Mouse (Mus musculus): Measurements from ENCODE around the gene Kbtbd4.
A peak's percentile ranks its signal among the peaks of the same experiment; 100 is the strongest.

The Kbtbd4 gene

DNA sequence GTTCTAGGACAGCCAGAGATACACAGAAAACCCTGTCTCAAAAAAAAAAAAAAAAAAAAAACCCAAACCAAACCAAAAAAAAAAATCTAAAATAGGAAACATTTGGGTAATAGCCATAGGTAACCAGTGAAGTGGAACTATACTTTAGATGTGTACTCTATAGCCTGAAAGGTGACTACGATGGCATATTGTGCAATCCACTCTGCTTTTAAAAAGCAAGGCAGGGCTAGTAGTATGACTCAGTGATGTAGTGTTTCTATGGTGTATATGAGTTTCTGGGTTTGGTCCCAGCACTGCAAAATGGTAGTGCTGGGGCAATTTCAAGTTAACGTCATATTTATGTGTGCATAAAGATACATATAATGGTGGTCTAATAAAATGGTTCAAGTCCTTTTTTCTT is 2.2 kb downstream of the Kbtbd4 start:
- no peak for DNase-seq

DNA sequence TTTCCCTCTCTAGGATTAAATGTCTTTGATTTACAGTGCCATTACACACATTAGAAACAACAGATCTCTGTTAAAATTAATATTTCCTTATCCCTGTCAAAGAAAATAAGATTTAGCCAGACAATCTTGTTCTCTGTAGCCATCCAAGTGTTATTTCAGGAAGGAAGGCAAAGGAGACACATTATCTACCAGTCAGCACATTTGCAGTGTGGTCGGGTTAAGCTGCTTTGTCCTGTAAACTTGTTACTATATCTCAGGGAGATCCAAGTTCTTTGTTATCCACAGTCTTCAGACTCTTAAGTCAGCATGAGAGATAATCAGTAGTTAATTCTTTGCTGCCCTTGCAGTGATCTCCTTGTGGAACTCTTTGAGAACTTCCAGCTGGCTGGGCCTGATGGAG is 6.3 kb downstream of the Kbtbd4 start:
- DNase-seq, result no peak

DNA sequence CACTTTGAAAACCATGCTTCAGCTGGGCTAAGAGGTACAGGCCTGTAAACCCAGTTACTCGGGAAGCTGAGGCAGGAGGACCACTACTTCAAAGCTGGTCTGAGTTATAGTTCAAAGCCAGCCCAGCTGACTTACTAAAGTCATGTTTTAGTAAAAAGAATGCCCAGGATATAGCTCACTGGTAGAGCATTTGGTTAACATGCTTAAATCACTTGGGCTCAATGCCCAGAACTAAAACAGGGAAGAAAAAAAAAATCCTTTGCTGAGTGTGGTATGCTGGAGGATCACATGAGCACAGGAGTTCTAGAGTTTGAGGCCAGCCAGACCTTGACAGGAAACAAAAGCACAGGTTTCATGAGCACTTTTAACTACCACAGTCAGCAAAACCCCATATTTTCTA is 7.1 kb downstream of the Kbtbd4 start:
- no peak for DNase-seq

DNA sequence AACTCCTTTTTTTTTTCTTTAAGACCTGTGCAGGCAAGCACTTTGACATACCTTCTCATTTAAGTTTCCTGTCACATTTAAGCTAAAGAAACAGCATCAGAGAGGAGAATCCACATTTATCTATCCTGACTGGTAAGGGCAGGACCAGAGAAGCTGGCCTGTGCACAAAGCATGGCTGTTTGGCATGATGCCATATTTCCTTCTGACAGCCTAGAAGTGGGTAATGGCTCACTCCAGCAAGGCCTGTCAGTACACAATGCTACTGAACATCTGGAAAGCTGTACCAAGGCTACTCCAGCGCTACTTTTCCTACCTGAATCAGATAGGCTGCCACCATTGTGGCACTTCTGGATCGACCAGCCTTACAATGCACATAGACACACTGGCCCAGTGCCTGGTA is 9.1 kb downstream of the Kbtbd4 start:
- DNase-seq, result peak; percentile 61 to 75

DNA sequence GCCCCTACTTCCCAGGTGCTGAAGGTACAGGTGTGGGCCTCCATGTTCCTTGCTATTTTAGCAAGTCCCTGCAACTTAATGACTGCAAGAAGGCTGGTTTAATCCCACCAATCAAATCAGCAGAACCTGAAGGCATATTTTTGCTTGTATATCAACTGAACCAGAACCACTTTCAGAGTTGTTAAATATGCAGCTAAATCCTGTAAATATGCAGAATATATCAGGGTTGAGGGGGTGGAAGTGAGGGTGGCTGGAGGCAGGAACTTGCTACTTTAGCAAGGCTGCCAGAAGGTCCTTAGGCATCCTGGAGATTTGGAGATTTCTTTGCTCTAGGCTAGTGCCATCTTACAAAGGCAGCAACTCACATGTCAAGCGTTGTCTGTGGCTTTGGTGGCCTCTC is 11.0 kb downstream of the Kbtbd4 start:
- no peak for DNase-seq

DNA sequence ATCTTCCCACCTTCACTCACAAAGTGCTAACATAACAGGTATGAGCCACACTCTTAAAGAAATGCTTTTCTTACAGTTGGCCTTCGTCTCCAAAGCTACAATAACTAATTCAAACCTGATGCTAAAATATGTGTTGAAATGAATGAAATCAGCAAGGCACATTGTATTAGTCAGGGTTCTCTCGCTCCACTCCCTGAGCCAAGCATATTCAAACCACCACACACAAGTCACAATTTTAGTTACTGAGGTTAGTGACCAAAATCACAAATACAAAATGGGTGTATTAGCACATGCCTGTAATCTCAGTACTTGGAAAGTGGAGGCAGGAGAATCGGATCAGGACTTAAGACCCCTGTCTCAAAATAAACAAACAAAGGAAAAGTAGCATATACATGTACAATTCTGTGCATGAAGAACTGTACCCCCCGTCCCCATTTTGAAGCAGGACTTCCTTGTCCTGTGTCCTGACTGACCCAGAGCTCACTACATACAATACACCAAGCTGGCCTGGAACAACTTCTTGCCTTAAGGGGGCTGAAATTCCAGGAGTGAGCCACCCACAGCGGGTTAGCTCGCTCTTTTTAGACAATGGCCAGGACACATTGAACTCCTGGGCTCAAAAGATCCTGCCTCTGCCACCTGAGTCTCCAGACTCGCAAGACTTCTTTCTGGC is 12.2 kb downstream of the Kbtbd4 start:
- DNase-seq, result no peak

DNA sequence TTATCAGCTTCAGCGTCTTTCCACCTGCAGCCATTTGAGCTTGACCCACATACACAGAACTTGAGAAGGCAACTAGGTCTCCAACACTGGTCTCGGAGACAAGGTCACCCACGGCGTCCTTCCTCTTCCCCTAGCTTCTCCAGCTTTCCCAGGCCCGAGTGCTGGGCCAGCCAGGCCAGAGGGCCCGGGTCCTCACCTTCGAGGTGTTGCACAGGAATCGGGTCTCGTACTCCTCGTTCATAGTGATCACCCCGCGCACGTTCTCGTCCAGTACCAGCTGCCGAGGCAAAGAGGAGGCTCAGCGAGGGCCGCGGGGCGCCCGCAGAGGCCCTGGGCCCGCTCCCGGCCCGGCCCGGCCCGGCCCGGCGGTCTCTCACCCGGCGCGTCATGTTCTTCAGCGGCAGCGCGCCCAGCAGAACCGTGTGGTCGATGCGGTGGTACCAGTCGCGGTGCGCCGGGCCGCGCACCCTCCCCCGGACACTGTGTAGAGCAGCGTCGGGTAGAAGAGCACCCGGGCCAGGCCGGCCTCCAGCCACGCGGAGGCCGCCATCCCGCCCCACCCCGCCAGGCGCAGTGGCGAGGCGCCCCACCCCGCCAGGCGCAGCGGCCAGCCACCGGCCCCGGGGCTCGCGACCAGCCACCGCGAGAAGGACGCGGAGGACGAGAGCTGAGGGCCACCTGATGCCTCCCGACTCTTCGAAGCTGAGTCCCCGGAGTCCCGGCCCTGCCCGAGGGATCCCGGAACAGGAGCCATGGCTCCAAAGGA is 12.9 kb downstream of the Kbtbd4 start:
- DNase-seq, result peak; percentile 82 to 83

DNA sequence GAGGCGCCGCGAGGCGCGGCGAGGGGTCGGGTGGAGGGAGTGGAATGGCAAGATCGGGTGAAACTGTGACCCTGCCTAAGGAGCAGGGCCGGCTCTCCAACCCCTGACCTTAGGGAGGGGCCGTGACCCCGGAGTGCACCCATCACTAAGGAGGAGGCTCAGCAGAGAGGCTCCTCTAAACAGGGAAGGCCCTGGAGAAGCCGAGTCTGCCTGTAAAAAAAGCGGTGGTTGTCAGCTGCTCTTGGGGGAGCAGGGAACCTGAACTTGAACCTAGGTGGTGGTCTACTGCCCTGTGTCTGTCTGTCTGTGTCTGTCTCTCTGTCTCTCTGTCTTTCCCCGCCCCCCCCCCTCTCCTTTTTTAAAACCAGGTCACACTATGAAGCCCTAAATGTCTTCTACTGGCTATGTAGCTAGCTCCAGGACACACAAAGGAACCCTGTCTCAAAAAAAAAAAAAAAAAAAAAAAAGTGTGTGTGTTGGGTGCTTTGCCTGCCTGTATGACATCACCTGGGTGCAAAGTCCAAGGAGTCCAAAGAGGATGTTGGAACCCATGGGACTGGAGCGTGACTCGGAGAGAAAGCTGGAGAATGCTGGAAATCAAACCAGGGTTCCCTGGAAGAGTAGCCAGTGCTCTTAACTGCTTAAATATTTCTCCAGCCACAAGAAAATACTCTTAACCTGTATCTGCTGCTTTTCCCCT is 13.6 kb downstream of the Kbtbd4 start:
- peak in 1 of 2 experiments; percentile 30 for DNase-seq

DNA sequence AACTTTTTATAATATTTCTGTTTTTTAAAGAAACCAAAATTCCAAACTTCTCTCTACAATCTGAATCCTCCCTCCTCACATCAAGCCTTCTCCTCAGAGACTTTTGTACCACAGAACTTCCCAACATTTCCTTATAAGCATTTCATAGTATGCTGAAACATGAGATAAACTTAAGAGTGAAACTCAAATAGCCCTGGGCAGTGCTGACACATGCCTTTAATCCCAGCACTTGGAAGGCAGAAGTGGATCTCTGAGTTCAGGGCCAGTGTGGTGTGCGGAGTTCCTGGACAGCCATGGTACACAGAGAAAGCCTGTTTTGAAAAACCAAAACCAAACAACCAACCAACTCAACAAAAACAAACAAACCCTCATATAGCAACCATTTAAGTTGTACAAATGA is 16.6 kb downstream of the Kbtbd4 start:
- DNase-seq, result no peak

DNA sequence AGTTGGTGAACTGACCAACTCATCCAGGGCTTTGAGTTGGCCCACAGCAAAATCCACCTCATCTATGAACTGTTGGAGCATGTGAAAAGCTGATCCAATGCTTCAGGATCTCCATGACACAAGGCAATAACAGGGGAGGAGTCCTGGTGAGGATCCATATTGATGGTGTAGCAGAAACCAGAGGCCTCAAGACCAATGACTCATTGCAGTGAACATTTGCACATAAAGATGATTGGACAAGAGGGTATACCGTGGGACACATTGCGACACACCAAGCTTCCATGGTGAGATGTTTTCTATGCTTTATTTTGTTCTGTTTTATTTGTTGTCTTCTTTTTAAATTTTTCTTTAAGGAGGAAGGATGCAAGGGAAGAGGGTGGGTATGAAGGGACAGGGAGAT is 18.1 kb downstream of the Kbtbd4 start:
- no peak for DNase-seq

DNA sequence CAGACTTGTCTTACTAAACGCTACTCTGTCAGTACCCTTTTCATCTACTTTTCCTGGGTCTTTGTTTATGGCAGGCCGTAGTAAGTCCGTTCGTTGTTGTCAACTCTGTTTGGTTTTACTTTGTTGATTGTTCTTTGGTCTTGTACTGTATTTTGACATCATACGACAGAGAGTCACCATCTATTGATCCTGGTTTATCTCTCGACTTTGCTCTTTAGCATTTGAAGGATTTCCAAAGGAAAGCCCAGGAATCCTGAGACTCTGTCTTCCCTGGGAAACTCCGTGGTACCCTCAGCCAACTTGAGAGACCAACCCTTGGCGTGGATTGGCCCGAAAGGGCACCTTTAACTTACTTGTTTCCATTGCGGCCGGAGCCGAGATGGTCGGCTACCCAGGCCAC is 24.0 kb downstream of the Kbtbd4 start:
- DNase-seq, result no peak

DNA sequence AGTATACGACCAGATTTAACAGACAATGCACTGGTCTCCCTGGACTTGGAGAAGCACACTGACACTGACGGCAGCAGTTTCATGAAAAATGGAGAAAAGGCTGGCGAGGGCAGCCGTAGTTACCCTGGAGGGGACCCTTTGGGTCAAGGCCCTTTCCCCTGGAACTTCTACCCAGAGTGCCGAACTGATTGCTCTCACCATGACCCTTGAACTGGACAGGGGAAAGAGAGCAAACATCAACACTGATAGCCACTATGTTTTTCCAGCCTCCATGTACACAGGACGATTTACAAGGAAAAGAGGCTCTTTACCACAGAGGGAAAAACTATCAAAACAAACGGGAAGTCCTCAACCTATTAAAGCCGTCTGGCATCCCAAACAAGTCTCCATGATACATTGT is 27.3 kb downstream of the Kbtbd4 start:
- no peak for DNase-seq

DNA sequence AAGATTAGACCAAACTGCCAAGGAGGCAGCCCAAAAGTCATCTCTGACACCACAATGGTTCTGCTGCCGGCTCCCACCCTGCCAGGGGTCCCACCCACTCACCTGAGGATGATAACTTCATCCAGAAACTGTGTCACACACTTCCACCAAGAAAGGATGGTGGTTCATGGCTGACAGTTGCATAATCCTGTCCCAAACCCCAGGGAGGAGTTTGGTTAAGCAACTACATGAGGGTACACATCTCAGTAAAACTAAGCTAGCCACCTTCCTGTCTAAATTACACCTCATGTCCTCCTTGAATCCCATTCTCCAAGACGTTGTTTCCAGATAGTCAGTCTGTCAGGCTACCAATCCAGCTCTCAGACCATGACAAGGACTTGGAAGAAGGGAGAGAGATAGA is 27.7 kb downstream of the Kbtbd4 start:
- DNase-seq, result no peak

DNA sequence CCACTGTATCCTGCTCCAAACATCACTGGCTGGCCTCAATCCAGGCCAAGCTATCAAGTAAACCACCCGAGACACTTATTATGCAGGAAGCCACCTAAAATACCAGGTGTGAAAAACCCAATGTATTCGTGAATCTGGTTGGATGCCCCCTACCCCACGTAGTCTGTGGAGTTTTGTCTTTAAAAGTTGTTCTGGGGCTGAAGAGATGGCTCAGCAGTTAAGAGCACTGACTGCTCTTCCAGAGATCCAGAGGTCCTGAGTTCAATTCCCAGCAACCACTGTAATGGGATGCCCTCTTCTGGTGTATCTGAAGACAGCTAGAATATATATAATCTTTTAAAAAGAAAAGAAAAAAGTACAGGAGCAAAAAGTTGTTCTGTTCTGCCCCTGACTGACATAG is 33.8 kb downstream of the Kbtbd4 start:
- DNase-seq, result no peak

DNA sequence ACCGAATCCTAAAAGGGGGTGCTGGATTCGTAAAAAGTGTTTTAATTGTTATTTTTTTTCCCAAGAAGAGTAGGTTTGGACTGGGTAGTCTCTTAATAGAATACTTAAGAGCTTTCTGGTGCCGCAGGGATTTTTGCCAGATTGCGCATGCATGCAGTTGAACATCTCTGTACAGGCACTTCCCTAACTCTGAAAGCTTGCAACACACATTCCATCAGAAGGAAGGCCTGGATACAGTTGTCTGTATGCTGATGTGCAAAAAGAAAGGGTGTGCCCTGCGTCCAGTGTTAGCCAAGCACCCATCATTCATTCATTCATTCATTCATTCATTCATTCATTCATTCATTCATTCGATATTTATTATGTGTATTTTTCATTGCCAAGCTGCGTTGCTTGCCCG is 35.2 kb downstream of the Kbtbd4 start:
- peak; percentile 41 to 51 for DNase-seq

DNA sequence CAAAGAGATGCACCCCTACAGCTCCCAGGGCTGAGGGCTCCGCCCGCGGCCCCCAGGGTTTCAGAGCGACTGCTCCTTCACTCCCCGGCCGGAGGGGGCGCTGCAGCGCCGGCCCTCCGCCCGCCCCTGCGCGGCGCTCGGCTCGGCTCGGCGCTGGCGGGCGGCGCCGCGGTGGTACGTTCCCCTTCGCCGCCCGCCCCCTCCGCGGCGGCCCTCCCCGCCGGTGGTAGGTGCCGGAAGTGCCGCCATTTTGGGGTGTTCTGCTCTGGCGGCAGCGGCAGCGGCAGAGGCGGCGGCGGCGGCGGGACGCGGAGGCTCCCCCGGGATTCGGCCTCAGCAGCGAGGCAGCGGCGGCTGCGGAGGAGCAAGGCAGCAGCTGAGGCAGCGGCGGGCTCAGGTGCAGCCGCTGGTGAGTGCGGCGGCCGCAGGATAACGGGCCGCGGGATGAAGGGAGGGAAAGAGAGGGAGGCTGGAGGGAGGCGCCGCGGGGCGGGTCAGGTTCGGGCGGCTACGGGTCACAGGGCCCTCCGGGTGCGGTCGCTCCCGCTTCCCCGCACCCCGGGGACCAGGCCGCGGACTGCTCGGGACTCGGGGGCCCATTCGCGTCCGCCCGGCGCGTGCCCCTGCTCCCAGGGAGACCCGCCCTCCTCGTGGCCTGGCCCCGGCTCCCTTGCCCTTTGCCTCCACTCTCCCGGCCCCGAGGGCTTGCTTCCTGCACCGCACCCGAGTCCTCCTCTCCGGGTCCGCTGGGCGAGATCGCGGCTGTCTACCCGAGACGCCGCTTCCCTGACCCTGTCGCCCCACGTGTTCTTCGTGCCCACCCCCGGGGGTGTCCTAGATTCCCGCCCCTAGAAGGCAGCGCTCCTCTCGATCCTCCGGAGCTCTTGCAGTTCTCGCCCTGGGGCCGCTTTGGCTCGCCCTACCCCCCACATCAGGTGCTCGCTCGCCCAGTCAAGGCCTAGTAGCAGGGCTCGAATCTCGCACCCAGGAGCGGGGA is 36.0 kb downstream of the Kbtbd4 start, which contains the start of gene Celf1:
Gene Celf1, plus strand, starts transcription at position 150 of the 997 bp plus-strand sequence.
- DNase-seq, result peak; percentile 91 to 93

DNA sequence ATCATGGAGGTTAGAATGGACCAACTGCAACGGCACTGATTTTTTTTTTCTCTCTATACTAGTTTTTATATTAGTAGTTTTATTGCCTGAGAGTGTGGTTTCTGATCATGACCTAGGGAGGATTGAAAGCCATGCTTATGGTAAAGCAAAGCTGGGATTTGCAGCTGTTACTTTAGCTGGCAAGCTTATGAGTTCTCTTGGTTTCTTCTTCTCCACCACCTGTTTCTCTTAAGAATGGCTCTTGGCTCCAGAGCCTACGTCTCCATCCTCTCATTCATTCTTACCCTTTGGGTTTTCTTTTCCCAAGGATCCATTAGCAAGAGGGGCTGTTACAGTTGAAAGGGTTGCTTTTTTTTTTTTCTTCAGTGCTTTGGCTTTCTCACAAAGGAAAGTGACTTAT is 37.2 kb downstream of the Kbtbd4 start:
- no peak for DNase-seq

DNA sequence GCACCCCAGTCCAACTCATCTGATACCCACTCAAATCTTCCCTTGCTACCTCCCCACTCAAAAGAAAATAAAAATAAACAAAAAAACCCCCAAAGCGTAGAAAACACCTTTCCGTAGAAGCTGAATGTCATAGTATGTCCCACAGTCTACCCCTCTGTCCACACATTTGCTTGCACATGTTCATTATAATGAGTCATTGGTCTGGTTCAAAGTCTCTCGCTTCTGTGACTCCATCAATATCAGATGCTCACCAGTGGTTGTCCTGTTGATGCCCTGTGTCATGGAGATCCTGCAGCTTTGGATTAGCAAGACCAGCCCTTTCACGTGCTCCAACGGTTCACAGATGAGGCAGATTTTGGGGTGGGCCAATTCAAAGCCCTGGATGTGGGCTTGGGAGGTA is 45.6 kb downstream of the Kbtbd4 start:
- no peak for DNase-seq

DNA sequence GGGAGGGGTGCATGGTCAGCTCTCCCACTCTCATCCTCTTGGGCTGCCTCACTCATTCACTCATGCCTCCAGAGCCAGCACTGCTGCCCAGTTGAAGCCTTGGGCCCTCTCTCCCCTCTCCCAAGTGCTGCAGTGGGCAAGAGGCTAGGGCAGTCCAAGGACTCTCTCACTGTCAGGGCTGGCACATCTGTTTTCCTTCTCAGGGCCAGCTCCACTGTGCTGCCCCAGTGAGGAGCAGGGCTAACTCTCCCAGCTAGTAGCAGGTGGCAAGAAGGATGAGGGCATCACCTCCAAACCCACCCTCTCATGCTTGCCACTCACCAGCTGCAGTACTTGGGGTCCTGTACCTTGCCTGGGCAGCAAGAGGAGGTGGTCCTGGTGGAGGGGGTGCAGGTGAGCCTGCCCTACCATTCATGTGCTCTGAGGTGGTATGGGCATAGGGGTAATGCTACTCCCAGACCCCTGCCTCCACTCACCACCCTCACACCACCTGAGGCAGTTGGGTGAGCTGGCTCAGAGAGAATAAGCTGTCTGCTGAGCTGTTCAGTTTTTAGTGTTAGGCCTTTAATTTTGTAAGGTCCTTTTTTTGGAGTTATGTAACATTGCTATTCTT is 46.1 kb downstream of the Kbtbd4 start:
- DNase-seq, result no peak

DNA sequence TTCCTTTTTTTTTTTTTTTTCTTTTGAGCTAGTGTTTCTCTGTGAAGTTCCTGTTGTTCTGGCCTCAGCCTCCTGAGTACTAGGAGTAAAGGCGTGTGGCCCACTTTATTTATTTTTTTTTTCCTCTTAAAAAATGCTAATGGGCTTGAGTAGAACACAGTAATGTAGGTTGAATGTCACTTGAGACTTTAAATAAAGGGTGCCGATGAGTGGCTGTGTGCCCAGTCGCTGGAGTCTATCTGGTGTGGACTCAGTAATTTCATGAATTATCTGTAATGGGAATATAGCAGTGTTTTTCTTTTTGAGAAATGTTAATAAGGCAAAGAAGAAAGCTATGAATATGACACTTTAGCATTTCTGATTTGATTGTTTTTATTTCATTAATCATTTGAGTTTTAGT is 48.9 kb downstream of the Kbtbd4 start:
- DNase-seq, result no peak

DNA sequence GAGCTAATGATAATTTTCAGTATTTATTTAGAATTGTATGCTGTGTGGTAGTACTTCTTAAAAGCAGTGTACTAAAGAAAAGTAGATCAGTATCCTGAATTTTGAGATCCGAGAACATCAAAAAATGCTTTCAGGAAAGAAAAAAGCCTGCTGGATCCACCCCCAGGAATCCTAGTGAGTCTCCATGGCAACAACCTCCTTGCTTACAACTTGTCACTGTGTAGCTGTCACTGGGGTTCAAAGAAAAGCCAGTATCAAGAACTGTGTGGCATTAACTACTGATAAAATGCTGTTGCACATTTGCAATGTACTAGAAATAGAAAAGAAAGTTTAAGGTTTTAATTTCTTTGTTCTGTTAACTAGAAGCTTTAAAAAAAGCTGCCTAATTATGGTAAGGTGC is 51.5 kb downstream of the Kbtbd4 start:
- DNase-seq, result peak in 1 of 2 experiments; percentile 32

DNA sequence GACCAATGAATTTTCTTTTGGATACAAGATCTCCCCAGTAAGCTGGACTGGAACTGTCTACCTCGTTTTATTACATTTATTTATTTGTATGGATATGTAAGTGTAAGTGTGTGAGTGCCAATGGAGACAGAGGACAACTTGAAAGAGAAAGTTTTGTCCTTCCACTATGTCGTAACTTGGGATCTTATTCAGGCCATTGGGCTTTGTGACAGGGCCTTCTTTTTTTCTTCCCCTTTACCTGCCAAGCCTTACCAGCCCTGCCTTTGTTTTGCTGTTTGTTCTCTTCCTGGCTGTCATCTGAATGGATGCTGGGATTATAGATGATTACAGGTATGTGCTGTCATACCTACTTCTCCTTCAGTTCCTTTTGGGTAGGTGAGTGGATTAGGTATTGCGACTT is 54.3 kb downstream of the Kbtbd4 start:
- DNase-seq, result no peak

Measured in cerebellum, postnatal 10 days (tissue).